In the genomic region with DNA sequence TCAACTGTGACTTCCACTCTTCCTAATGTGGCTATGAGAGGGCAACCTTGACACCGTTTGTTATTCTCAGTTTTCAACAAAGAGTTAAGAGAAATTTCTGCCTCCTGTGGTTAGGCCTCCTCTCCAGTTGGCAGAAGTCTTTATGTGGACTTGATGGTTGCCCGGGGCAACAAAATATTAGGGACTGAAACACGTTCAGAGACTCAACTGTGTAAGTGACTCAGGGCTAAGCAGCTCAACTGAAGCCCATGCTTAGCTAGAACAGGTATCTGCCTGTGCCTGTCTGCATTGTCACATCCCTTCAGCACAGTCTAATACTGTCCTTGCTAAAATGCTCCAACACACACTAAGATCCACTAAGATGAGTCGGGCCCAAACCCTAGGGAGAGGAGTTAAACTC, we compare ENCODE assay signal across 20 mouse cellular contexts.
DNase-seq lines count a peak whose midpoint lies in the region; ATAC-seq and TF ChIP-seq lines count a peak whose summit lies in the region.
"Had no signal": no experiment of that assay in that cellular context is flagged by ENCODE, and none has a peak within 500 bp of the region (broad histone marks: within the 10 kb centered on the region; RNA-seq: fewer than 3 reads in every experiment).

No protein-coding gene starts in this region.

- no peaks in the 10 kb centered on the region for H3K36me3 ChIP-seq in embryonic facial prominence, embryonic 14.5 days (ENCODE audit: control insufficient read depth, insufficient read depth, low read length)
- no peaks in the 10 kb centered on the region for H3K36me3 ChIP-seq in embryonic facial prominence, embryonic 10.5 days (replicated peaks)
- H3K36me3 ChIP-seq in lung, embryonic 14.5 days (ENCODE audit: insufficient read depth): no peaks in the 10 kb centered on the region
- H3K36me3 ChIP-seq in splenic B cell, adult 2 months (ENCODE audit: control insufficient read depth, insufficient read depth, low read length, poor library complexity, severe bottlenecking): no peaks in the 10 kb centered on the region
- H3K36me3 ChIP-seq: limb, embryonic 13.5 days; midbrain, embryonic 10.5 days; neural tube, embryonic 12.5 days had no signal

- H3K27me3 ChIP-seq in embryonic facial prominence, embryonic 14.5 days (replicated peaks; ENCODE audit: control insufficient read depth, insufficient read depth, low read length): no peaks in the 10 kb centered on the region
- H3K27me3 ChIP-seq in embryonic facial prominence, embryonic 10.5 days (replicated peaks; ENCODE audit: low read depth, poor library complexity, severe bottlenecking): no peaks in the 10 kb centered on the region
- no peaks in the 10 kb centered on the region for H3K27me3 ChIP-seq in lung, embryonic 14.5 days (ENCODE audit: insufficient read depth, low read length)
- H3K27me3 ChIP-seq in splenic B cell, adult 2 months (ENCODE audit: control insufficient read depth, insufficient read depth, low read length, poor library complexity, severe bottlenecking): no peaks in the 10 kb centered on the region
- H3K27me3 ChIP-seq: limb, embryonic 13.5 days; liver, embryonic 15.5 days; neural tube, embryonic 12.5 days; Patski had no signal

- no peak overlapping the region for H3K9ac ChIP-seq in embryonic facial prominence, embryonic 14.5 days (ENCODE audit: low read depth, low read length)
- no peak overlapping the region for H3K9ac ChIP-seq in lung, embryonic 14.5 days
- H3K9ac ChIP-seq: limb, embryonic 13.5 days; liver, embryonic 15.5 days; neural tube, embryonic 12.5 days had no signal

- DNase-seq in embryonic facial prominence, embryonic 14.5 days (ENCODE audit: low spot score): peak; percentile 42
- no peak for DNase-seq in embryonic facial prominence, embryonic 10.5 days (ENCODE audit: low spot score)
- peak; percentile 20 for DNase-seq in lung, embryonic 14.5 days
- no peak for DNase-seq in lung, adult 2 months
- DNase-seq in splenic B cell, adult 2 months (ENCODE audit: low read depth, low spot score): peak; percentile 25
- DNase-seq in left cerebral cortex, adult 9 months (ENCODE audit: low spot score in 2 of 2): no peak
- no peak for DNase-seq in adrenal gland, adult 18-20 months (ENCODE audit: low spot score in 2 of 2)
- DNase-seq: cerebellum, postnatal 14 days; gastrocnemius, postnatal 10 days; heart, postnatal 36 days; kidney, adult 2 months; kidney, postnatal 14 days; right cerebral cortex, postnatal 25 days had no signal

- no peak for TF ChIP-seq CTCF in lung, embryonic 14.5 days (IDR thresholded peaks at IDR 0.05; ENCODE audit: low read depth)
- TF ChIP-seq CTCF in lung, adult 2 months (IDR thresholded peaks at IDR 0.05; ENCODE audit: insufficient read depth, low read length): no peak

- H3K4me3 ChIP-seq in embryonic facial prominence, embryonic 14.5 days (ENCODE audit: low read depth, low read length): no peak overlapping the region
- no peak overlapping the region for H3K4me3 ChIP-seq in embryonic facial prominence, embryonic 10.5 days
- H3K4me3 ChIP-seq in lung, embryonic 14.5 days (ENCODE audit: low read depth, low read length): no peak overlapping the region
- no peak overlapping the region for H3K4me3 ChIP-seq in lung, adult 2 months (replicated peaks; ENCODE audit: extremely low read depth, low read depth, low read length)
- H3K4me3 ChIP-seq: heart, embryonic 10.5 days; limb, embryonic 13.5 days; liver, embryonic 15.5 days; midbrain, embryonic 10.5 days; neural tube, embryonic 12.5 days had no signal

- peaks cover 5% of the 10 kb centered on the region; the same call in 1 of the 2 replicates for H3K4me1 ChIP-seq in embryonic facial prominence, embryonic 14.5 days (ENCODE audit: control insufficient read depth, insufficient read depth, low read length)
- H3K4me1 ChIP-seq in embryonic facial prominence, embryonic 10.5 days: peaks cover 12% of the 10 kb centered on the region
- H3K4me1 ChIP-seq in lung, embryonic 14.5 days (ENCODE audit: insufficient read depth): no peaks in the 10 kb centered on the region
- H3K4me1 ChIP-seq in lung, adult 2 months (ENCODE audit: control insufficient read depth, insufficient read depth, low read length): peaks cover 2% of the 10 kb centered on the region
- H3K4me1 ChIP-seq: liver, embryonic 15.5 days; midbrain, embryonic 10.5 days; neural tube, embryonic 12.5 days had no signal

- WGBS in embryonic facial prominence, embryonic 14.5 days: 68% methylated on average over 4 of the region's 4 CpGs
- 82% methylated on average over 4 of the region's 4 CpGs for WGBS in embryonic facial prominence, embryonic 10.5 days
- 61% methylated on average over 4 of the region's 4 CpGs for WGBS in lung, embryonic 14.5 days
- WGBS in lung, adult 2 months: 47% methylated on average over 4 of the region's 4 CpGs

- H3K27ac ChIP-seq in embryonic facial prominence, embryonic 14.5 days (replicated peaks; ENCODE audit: low read depth, low read length): no peak overlapping the region
- no peak overlapping the region for H3K27ac ChIP-seq in embryonic facial prominence, embryonic 10.5 days (replicated peaks)
- H3K27ac ChIP-seq in lung, embryonic 14.5 days (ENCODE audit: low read depth): no peak overlapping the region
- H3K27ac ChIP-seq: heart, embryonic 10.5 days; limb, embryonic 13.5 days; liver, embryonic 15.5 days; midbrain, embryonic 10.5 days; neural tube, embryonic 12.5 days had no signal

- no peaks in the 10 kb centered on the region for H3K9me3 ChIP-seq in embryonic facial prominence, embryonic 14.5 days (ENCODE audit: control insufficient read depth, low read length)
- no peaks in the 10 kb centered on the region for H3K9me3 ChIP-seq in embryonic facial prominence, embryonic 10.5 days
- H3K9me3 ChIP-seq in lung, embryonic 14.5 days (ENCODE audit: low read depth, low read length): no peaks in the 10 kb centered on the region
- H3K9me3 ChIP-seq: heart, embryonic 10.5 days; limb, embryonic 13.5 days; liver, embryonic 15.5 days; midbrain, embryonic 10.5 days; neural tube, embryonic 12.5 days had no signal

- no peak for TF ChIP-seq POLR2A in lung, adult 2 months (IDR thresholded peaks at IDR 0.05; ENCODE audit: borderline replicate concordance, extremely low read depth, low read depth, low read length)

- ATAC-seq in embryonic facial prominence, embryonic 14.5 days (ENCODE audit: low read depth): no peak
- no peak for ATAC-seq in lung, embryonic 14.5 days (ENCODE audit: insufficient read depth)
- ATAC-seq in hematopoietic stem cell, adult 5-6 weeks (replicated peaks in 1 of 2; ENCODE audit: insufficient read depth in 1 of 2, low FRiP score in 2 of 2, low TSS enrichment in 1 of 2, low read depth in 1 of 2, poor library complexity in 2 of 2, severe bottlenecking in 2 of 2): peak; percentile 71 to 86
- ATAC-seq: Patski had no signal

- H3K4me2 ChIP-seq in embryonic facial prominence, embryonic 14.5 days (ENCODE audit: low read depth, low read length): no peak overlapping the region
- no peak overlapping the region for H3K4me2 ChIP-seq in lung, embryonic 14.5 days
- H3K4me2 ChIP-seq: limb, embryonic 13.5 days; liver, embryonic 15.5 days; neural tube, embryonic 12.5 days had no signal

Comparison
In these comparisons a context has a peak if more than half of its experiments do, and no peak if none do; other contexts are left out.
1. DNase-seq: peak in embryonic facial prominence, embryonic 14.5 days (single experiment), lung, embryonic 14.5 days (single experiment) and splenic B cell, adult 2 months (single experiment); none in embryonic facial prominence, embryonic 10.5 days (single experiment), lung, adult 2 months (single experiment), left cerebral cortex, adult 9 months (0 of 2) and adrenal gland, adult 18-20 months (0 of 2).
2. ATAC-seq: peak in hematopoietic stem cell, adult 5-6 weeks (2 of 2); none in embryonic facial prominence, embryonic 14.5 days (single experiment) and lung, embryonic 14.5 days (single experiment).